Mouse (Mus musculus): ENCODE measurements at regions not wholly inside any gene's neighbourhood (a gene's known extent, or its start where the extent isn't known, plus 50 kb on each side); places are given as distances from the start of the nearest gene placed in this dataset.

- TF ChIP-seq CTCF (IDR thresholded peaks at IDR 0.05; ENCODE audit: control insufficient read depth, insufficient read depth, insufficient replicate concordance, low read depth, low read length) = no peak
- no peak for TF ChIP-seq POLR2A (IDR thresholded peaks at IDR 0.05; ENCODE audit: control insufficient read depth, low read depth, low read length)
Observed at GRCm38 (mm10) chr10:96751580-96752264, 134.9 kb downstream of the Btg1 start.
